Mouse (Mus musculus): ENCODE measurements at regions not wholly inside any gene's neighbourhood (a gene's known extent, or its start where the extent isn't known, plus 50 kb on each side); places are given as distances from the start of the nearest gene placed in this dataset.
A peak's percentile ranks its signal among the peaks of the same experiment; 100 is the strongest.

DNA sequence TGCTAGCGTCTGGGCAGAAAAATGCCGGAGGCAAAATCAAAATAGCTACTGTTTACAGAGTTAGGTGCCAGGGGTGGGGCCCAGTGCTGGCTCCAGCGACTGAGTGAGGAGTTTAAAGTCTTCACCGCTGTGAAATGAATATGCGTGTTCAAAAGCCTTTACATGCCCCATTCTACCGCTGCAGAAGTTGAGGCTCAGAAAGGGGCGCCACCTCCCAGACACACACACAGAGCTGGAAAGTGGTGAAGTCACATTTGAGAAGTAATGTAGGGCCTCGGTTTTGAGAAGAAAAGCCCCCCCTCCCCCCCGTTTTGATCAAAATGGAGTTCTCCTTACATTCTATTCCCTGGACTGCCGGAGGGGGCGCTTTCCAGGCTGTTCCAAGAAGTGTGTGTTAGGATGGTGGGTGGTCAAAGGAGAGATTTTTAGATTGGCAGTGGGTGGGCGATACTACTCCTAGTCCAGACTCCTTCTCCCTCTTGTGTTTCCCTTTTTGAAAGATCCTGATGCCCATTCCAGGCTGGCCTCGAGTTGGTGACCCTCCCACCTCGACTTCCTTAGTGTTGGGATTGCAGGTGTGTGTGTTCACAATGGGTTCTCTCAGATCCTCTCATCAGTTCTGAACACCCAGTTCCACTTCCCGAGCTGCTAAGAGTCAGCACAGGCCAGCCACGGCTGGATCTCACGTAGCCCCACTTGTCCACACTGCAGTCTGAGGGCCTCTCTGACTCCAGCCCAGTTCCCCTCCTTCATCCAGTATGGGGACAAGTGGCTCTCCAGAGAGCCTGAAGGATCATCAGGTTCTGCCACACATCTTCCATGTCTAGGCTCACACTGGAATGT is 69.3 kb upstream of the Nkd1 start:
- TF ChIP-seq CTCF (IDR thresholded peaks at IDR 0.05; ENCODE audit: low read depth): peak; percentile 44; the same call in 1 of the 2 replicates
- TF ChIP-seq EP300 (optimal IDR thresholded peaks at IDR 0.05): no peak
